Mouse (Mus musculus) ES-Bruce4 (cell line): ENCODE measurements at regions not wholly inside any gene's neighbourhood (a gene's known extent, or its start where the extent isn't known, plus 50 kb on each side); places are given as distances from the start of the nearest gene placed in this dataset.

Source experiments
- EP300 ChIP-seq: IDR thresholded peaks from 2 replicates; pipeline ENCODE4 v1.6.1; 2011; ENCODE audit warnings: low read depth, low read length; ENCODE audit not compliant: insufficient read depth
- POLR2A ChIP-seq: IDR thresholded peaks from one replicate; pipeline ENCODE4 v1.8.1; 2011; ENCODE audit warnings: low read length; ENCODE audit not compliant: insufficient read depth

DNA sequence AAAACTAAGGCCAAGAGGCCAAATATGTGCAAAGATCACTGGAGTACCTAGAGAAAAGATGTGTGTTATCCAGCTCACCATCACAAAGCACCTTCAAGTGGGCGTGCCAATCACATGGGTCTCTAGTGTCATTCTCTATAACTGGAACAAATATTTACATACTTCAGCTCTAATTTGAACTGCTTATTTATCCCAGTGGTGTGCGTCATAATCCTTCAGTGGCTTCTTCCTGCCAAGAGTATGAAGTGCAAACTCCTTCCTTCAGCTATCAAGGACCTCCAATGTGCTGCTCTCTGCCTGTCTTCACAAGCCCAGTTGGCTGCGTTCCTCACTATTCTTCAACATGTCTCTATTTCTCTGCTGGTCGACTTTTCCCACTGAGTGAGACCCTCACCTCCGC, 227.1 kb downstream of the Snx19 start:
- TF ChIP-seq POLR2A (no peak), EP300 (no peak)
